Mouse (Mus musculus) lung, embryonic 16.5 days (tissue): Measurements from ENCODE around the gene Havcr2. TPM values are rescaled to one million over a fixed set of nuclear protein-coding genes. Genes with fewer than 3 reads are reported as not detected.

Experiments used
- ATAC-seq: fragments of 200-750 bp; cut with Nextera tagmentation; 2 replicates; pipeline ENCODE4 v1.8.0; 2017; ENCODE audit warnings: low read depth, mild to moderate bottlenecking, moderate library complexity
- H3K27ac ChIP-seq: fragments of 300-500 bp; sonication (generic); 2 replicates; pipeline ENCODE4 v1.5.1; 2014; ENCODE audit warnings: mild to moderate bottlenecking, control low read depth, low read length
- H3K27me3 ChIP-seq: fragments of 300-500 bp; sonication (generic); 2 replicates; pipeline ENCODE4 v1.6.1; 2014; ENCODE audit warnings: low read depth, low read length, mixed read lengths; ENCODE audit not compliant: control insufficient read depth, insufficient read depth
- H3K36me3 ChIP-seq: fragments of 300-500 bp; sonication (generic); 2 replicates; pipeline ENCODE4 v1.6.1; 2014; ENCODE audit warnings: low read length; ENCODE audit not compliant: control insufficient read depth, insufficient read depth
- H3K4me1 ChIP-seq: fragments of 300-500 bp; sonication (generic); replicated peaks from 2 replicates; pipeline ENCODE4 v1.6.1; 2014; ENCODE audit warnings: low read length, mixed read lengths; ENCODE audit not compliant: control insufficient read depth, insufficient read depth
- H3K4me2 ChIP-seq: fragments of 300-500 bp; sonication (generic); 2 replicates; pipeline ENCODE4 v1.6.1; 2014; ENCODE audit warnings: low read depth, low read length, control low read depth
- H3K4me3 ChIP-seq: fragments of 300-500 bp; sonication (generic); 2 replicates; pipeline ENCODE4 v1.5.1; 2014; ENCODE audit warnings: mild to moderate bottlenecking, low read length, control low read depth
- H3K9ac ChIP-seq: fragments of 300-500 bp; sonication (generic); 2 replicates; pipeline ENCODE4 v1.6.1; 2014; ENCODE audit warnings: low read length, control low read depth
- H3K9me3 ChIP-seq: fragments of 300-500 bp; sonication (generic); 2 replicates; pipeline ENCODE4 v1.6.1; 2016; ENCODE audit warnings: low read length; ENCODE audit not compliant: control insufficient read depth
- WGBS: fragments of 180-500 bp; shearing (Covaris S2); extraction: QIAGEN DNeasy Blood & Tissue Kit; methylation state at CpG from one replicate; pipeline ENCODE4 v1.1.7; 2014; 5-methylcytosine and 5-hydroxymethylcytosine counted together
- polyA plus RNA-seq: library from polyadenylated mRNA; unstranded; fragments of >200 nt; fragmentation: Nextera tagmentation; extraction: Ambion mirVana; gene quantifications from 2 replicates; pipeline ENCODE4 v1.2.1, GENCODE M21; 2015

Havcr2 gene
- polyA plus RNA-seq, 1 experiment from 2014 or later = 0.09 TPM

DNA sequence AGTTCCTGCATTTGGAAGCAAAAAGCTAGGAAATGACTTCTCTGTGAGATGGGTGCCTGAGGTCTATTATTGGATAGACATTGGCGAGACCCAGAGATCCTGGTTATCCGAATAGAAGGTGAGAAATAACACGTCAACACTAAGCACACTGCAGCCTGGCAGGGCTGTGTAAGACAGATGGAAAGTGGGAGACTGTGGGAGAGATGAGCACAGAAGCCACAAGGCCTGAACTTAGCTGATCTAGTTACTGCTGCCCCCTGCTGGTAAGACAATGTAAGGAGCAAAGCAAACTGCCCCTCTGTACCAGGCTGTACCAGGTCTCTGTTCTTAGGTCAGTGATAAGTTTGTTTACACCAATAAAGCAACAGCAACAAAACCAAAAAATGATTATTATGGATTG, 23.6 kb upstream of the Havcr2 start:
- Histone ChIP-seq H3K36me3 (no peaks in the 10 kb centered on the region), H3K27me3 (no peaks in the 10 kb centered on the region), H3K9me3 (no peaks in the 10 kb centered on the region), H3K4me3 (no peak overlapping the region), H3K27ac (no peak overlapping the region), H3K4me1 (no peaks in the 10 kb centered on the region), H3K9ac (no peak overlapping the region), H3K4me2 (no peak overlapping the region)
- 16% methylated on average over 3 of the region's 3 CpGs for WGBS
- ATAC-seq = peak; percentile 69

DNA sequence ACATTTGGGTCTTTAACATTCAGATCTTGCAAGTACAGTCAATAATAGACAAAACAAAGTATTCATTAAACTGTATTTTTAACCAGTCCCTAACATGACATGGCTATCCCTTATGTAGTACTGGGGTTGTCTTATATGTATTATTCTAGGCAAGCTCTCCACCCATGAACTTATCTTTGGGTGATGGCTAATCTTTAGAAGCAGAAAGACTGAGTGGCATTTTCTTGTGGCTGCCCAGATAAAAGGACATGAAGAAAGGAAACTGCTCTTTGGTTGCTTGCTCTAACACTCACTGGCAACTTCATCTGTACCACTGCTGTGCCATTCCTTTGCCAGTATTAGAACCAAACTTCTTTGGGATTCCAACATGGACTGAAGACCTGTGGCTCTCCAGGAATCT, 19.4 kb upstream of the Havcr2 start:
- no peaks in the 10 kb centered on the region for H3K9me3 ChIP-seq
- no peaks in the 10 kb centered on the region for H3K36me3 ChIP-seq
- H3K27ac ChIP-seq = no peak overlapping the region
- no peak overlapping the region for H3K9ac ChIP-seq
- no peaks in the 10 kb centered on the region for H3K27me3 ChIP-seq
- peaks cover 3% of the 10 kb centered on the region for H3K4me1 ChIP-seq
- H3K4me3 ChIP-seq = no peak overlapping the region
- no peak overlapping the region for H3K4me2 ChIP-seq
- no peak for ATAC-seq

DNA sequence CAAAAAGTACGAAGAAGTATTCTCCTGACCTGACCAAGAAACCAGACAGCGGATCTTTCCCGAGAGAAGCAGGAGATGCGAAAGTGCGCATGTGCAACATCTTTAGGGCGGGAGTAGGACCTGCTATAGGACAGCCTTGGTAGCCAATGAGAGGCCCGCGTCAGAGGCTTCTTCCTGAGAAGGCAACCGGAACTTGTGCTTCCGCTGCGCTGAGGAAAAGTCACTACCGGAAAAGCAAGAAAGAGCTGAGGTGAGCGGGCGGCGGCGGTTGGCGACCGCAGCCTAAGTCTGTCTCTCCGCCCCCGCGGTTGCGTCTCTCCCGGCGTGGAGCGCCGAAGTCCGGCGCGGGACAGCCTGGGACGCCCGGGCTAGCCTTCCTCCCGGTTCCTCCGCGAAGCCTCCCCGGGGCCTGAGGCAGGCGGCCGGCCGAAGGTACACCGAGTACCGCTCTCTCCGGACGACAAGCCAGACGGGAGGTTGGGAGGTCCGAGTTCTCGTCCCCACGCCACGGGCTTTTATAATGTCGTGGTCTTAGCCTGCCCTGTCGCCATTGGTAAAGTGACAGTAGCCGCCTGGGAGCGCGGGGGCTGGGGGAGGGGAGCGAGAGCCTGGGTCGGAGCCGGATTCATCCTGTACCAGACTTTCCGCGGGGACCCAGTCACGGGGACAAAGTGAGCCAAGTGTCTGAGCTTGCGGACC, 17.8 kb upstream of the Havcr2 start, which contains the start of gene Med7:
Med7 (plus strand) TSS at position 166 of the 699 bp plus-strand sequence.
- Histone ChIP-seq H3K9me3 (no peaks in the 10 kb centered on the region), H3K36me3 (peaks cover 4% of the 10 kb centered on the region; the same call in 1 of the 2 replicates), H3K4me2 (peak within 1 kb of the TSS; percentile 74), H3K4me1 (peaks cover 3% of the 10 kb centered on the region), H3K4me3 (peak within 1 kb of the TSS; percentile 91), H3K27me3 (no peaks in the 10 kb centered on the region), H3K9ac (peak within 1 kb of the TSS; percentile 97), H3K27ac (peak within 1 kb of the TSS; percentile 90)
- ATAC-seq = peak; percentile 100
- WGBS = under 1% methylated on average over 59 of the region's 59 CpGs

DNA sequence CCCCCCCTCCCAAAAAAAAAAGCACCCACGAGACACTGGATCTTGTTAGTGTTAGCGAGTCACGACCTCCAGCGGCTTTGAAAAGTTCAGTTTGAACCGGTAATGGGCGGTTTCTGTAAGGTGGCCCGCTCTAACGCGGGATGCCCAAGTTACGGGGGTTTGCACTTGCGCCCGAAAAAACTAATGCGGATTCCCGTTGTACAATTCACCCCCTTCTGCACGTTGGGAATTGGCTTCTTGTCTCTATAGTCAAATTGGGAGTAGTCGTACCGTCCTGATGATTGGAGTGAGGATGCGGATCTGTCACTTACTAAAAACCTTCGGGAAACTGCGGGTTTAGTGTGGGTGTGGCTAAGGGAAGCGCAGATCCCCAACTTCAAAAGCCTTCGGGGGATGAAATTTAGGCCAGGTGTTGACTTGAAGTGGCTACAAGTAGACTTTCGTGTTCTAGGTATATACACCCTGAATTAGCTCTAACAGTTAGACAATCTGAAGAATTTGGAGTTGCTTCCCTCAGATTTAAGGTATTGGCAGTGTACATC, 17.2 kb upstream of the Havcr2 start:
- no peak for ATAC-seq
- peak overlapping the region; percentile 97 for H3K9ac ChIP-seq
- H3K27ac ChIP-seq = peak overlapping the region; percentile 90; the same call in 1 of the 2 replicates

DNA sequence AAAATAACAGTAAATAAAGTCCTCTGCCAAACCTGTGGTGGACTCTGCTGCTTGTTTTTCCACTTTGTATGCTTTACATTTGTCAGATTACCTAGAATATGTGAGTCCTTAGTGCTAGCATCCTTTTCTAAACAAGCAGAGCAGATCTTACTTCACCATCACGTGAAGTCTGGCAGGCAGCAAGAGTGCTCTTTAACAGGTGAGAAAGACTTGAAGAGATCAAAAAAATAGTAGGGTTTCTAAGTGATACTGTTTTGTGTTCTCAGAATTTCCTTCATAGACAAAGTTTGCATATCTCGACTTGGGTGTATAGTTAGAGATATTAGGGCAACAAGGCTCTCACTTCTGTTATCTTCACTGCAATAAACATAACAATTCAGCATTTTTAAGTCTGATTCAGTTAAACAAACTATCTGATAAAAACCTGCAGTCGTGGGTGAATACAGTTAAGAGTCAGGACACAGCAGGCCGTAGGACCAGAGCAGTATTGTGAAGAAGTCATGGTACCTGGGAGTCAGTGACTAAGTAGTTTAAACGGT, 15.7 kb upstream of the Havcr2 start:
- Histone ChIP-seq H3K9me3 (no peaks in the 10 kb centered on the region), H3K27ac (no peak overlapping the region), H3K4me3 (no peak overlapping the region), H3K36me3 (peaks cover 7% of the 10 kb centered on the region), H3K9ac (no peak overlapping the region), H3K4me2 (no peak overlapping the region), H3K27me3 (no peaks in the 10 kb centered on the region), H3K4me1 (peaks cover 3% of the 10 kb centered on the region)
- ATAC-seq = no peak
- WGBS = 87% methylated on average over 5 of the region's 5 CpGs

More for the DNA sequence above, 17.2 kb upstream of the Havcr2 start:
- WGBS = under 1% methylated on average over 23 of the region's 23 CpGs
- Histone ChIP-seq H3K9me3 (no peaks in the 10 kb centered on the region), H3K27me3 (no peaks in the 10 kb centered on the region), H3K4me2 (peak overlapping the region; percentile 74), H3K36me3 (peaks cover 4% of the 10 kb centered on the region; the same call in 1 of the 2 replicates), H3K4me1 (peaks cover 3% of the 10 kb centered on the region), H3K4me3 (peak overlapping the region; percentile 91)

DNA sequence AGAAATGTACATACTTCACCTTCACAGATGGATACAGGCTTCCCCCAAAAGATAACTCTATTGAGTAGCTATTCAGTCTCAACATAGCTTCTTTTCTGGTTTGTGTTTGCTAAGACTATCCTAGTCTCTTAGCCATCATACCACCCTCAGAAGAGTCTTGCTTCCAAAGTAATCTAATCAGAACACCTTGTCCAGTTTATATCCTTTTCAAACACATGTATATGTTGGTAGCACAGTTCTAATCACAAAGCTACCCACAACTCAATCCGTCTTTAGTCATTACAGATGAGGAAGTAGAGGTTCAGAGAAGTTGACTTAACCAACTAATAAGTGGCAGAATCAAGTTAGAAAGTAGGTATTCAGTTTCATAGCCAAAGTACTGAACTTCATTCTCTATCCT, 13.0 kb upstream of the Havcr2 start:
- 85% methylated on average over 1 of the region's 1 CpGs for WGBS
- H3K36me3 ChIP-seq = peaks cover 7% of the 10 kb centered on the region
- H3K9ac ChIP-seq = no peak overlapping the region
- no peak overlapping the region for H3K4me3 ChIP-seq
- no peak for ATAC-seq
- H3K4me1 ChIP-seq = peaks cover 3% of the 10 kb centered on the region
- no peaks in the 10 kb centered on the region for H3K9me3 ChIP-seq
- H3K27ac ChIP-seq = no peak overlapping the region
- no peak overlapping the region for H3K4me2 ChIP-seq
- H3K27me3 ChIP-seq = no peaks in the 10 kb centered on the region

DNA sequence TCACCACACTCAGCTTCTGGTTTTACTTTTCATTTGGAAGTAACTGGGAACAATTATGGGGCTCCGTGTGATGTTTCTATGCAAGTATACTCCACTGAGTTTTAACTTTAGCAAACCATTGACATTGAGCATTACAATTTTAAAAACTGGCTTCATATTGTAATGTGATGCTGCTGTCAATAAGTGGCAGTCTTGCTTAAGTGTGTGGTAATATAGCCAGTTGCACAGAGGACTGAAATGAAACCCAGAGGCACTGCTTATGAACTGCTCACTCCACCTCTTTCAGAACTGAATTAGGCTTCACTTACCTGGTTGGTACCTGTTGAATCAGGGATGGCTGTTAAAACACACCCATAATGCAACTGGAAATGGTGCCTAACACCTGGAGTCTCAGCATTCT, 11.6 kb upstream of the Havcr2 start:
- Histone ChIP-seq H3K36me3 (peaks cover 7% of the 10 kb centered on the region), H3K9ac (no peak overlapping the region), H3K4me3 (no peak overlapping the region), H3K27ac (no peak overlapping the region), H3K9me3 (no peaks in the 10 kb centered on the region), H3K27me3 (no peaks in the 10 kb centered on the region), H3K4me1 (no peaks in the 10 kb centered on the region), H3K4me2 (no peak overlapping the region)
- WGBS = 82% methylated on average over 1 of the region's 1 CpGs
- no peak for ATAC-seq

DNA sequence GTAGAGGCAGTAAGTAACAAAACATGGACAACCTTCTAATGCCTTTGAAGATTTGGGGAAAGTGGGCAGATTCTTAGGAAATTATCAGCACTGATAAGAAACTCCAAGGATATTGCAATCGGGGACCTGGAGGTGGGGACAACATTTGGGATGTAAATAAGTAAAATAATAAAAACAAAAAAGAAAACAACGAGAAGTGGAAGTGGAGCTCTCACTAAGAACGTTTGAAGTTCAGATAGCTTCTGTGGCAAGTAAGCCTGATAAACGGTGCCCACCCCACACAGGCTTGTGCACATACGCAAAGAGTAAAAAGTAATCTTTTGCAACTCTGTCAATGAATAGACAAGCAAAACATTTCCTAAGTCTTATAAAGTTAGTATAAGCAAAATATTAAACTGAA, 10.8 kb upstream of the Havcr2 start:
- Histone ChIP-seq H3K36me3 (peaks cover 7% of the 10 kb centered on the region), H3K9ac (no peak overlapping the region), H3K4me2 (no peak overlapping the region), H3K9me3 (no peaks in the 10 kb centered on the region), H3K4me1 (no peaks in the 10 kb centered on the region), H3K4me3 (no peak overlapping the region), H3K27ac (no peak overlapping the region), H3K27me3 (no peaks in the 10 kb centered on the region)
- no peak for ATAC-seq
- 86% methylated on average over 5 of the region's 5 CpGs for WGBS

DNA sequence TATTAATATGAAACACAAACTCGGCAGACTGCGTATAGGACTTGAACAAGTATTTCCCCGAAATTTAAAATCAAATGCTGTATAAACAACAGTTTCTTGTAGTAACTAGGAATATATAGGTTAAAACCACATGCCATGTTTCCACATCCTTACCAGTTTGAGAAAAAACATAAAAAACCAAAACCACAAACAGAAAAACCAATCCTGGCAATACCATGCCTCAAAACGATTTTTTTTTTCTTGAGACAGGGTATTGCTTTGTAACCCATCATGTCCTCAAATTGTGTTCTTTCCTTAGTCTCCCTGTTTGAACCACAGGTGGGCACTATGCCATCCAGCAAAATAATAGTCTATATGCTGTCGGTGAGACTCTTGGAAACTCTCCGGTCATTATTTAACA, 8.6 kb upstream of the Havcr2 start:
- no peak for ATAC-seq
- WGBS = 88% methylated on average over 6 of the region's 6 CpGs

More for the DNA sequence above, 8.6 kb upstream of the Havcr2 start:
- Histone ChIP-seq H3K4me1 (no peaks in the 10 kb centered on the region), H3K27me3 (no peaks in the 10 kb centered on the region), H3K4me2 (no peak overlapping the region), H3K9me3 (no peaks in the 10 kb centered on the region), H3K36me3 (peaks cover 7% of the 10 kb centered on the region), H3K27ac (no peak overlapping the region), H3K9ac (no peak overlapping the region), H3K4me3 (no peak overlapping the region)
